Mouse (Mus musculus): ENCODE measurements at regions not wholly inside any gene's neighbourhood (a gene's known extent, or its start where the extent isn't known, plus 50 kb on each side); places are given as distances from the start of the nearest gene placed in this dataset.

DNA sequence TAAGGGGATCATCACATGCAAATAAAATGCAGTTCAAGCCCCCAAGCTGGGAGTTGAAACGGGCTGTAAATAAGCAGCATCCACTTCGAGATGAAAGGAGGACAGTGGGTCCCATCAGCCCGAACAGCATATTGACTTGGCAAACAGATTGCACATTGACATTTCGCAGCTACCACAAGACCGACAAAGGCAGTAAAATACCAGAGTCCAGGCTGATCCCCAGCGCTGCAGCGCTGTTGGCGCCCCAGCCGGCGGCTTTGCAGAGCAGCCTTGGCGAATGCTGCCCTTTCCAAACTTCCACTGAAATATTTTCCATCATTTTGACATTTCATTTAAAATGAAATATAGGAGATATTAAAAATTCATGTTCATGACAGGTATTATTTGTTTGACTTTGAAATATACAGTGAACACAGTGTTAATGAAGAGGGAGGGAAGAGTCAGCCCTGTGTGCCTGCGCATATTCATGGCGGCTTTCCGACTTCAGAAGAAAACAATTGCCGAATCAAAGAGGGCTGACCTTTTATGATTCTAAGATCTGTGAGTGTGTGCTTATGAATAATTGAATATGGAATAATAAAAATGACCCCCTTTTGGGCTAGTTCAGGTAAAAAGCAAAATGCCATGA, 98.4 kb downstream of the Sqor start:
- DNase-seq (ENCODE audit: low spot score in 2 of 2), result no peak

- DNase-seq (ENCODE audit: low spot score in 2 of 2), result no peak
Observed at GRCm38 (mm10) chr2:122863971-122864348, 98.9 kb downstream of the Sqor start.

DNA sequence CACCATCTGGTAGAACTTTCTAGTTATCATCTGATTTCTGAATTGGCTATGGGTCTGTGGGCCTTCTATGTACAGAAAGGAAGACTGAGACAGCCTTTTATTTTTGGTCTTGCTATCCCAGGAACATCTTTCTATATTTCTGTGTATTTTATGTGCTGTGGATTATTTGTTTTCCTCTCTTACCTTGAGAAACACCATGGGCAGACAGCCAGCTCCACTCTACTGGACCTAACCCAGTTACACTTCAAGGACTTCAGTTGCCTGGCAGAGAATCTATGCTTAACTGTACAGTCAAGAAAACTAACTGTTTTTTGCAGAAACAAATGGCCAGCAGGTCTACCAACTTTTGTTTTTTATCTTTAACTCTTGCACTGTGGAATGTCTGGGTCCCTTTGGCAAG, 122.1 kb downstream of the Sqor start:
- DNase-seq (ENCODE audit: low spot score in 2 of 2), result no peak

- no peak for DNase-seq (ENCODE audit: low spot score in 2 of 2)
Observed at GRCm38 (mm10) chr2:122887526-122887925, 122.5 kb downstream of the Sqor start.

GRCm38 (mm10) chr2:122905129-122906072, 140.4 kb downstream of the Sqor start:
- DNase-seq (ENCODE audit: low spot score in 2 of 2), result no peak

DNA sequence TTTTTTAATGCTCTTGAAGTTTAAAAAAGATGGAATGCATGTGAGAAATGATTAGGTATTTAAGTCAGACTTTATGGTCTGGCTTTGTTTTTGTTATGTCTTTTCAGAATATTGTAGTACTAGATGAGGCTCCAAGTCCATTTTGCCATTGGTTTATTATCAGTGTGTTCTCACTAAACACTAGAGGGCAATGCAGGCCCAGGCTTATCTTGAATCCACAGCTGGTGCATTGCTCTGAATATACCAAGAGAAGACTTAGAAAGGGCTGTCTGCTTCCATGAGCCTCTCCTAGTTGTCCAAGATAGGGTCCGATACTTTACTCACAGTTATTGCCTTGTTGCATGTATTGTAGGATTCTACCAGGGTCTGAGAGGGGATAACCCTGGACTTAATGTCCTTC, 151.7 kb downstream of the Sqor start:
- DNase-seq (ENCODE audit: low spot score in 2 of 2), result peak; percentile 26 to 50

GRCm38 (mm10) chr2:122937922-122938321, 172.9 kb downstream of the Sqor start:
- DNase-seq (ENCODE audit: low spot score in 2 of 2), result peak in 1 of 2 experiments; percentile 52

GRCm38 (mm10) chr2:122944841-122945240, 179.8 kb downstream of the Sqor start:
- DNase-seq (ENCODE audit: low spot score in 2 of 2), result no peak

GRCm38 (mm10) chr2:122945891-122946290, 180.9 kb downstream of the Sqor start:
- no peak for DNase-seq (ENCODE audit: low spot score in 2 of 2)

DNA sequence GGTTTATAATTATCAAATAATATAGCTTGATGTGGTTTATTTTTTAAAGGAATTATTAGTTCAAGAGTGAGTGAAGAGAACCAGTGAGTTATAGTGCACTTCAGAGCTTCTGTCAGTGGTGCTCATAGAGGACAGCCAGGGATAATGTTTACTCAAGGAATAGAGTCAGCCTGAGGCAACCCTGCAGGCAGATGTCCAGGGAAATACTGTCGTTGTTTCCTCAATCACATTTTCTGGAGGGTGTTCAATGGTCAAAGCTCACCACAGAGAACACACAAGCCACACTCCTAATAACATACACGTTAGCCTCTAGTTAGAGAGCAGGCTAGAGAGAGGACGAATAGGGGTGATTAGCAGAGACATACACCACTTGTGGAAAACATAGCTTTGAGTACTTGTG, 184.0 kb downstream of the Sqor start:
- DNase-seq (ENCODE audit: low spot score in 2 of 2), result no peak

- DNase-seq (ENCODE audit: low spot score in 2 of 2), result no peak
Observed at GRCm38 (mm10) chr2:122961701-122962100, 196.7 kb downstream of the Sqor start.

- peak; percentile 30 to 64 for DNase-seq (ENCODE audit: low spot score in 2 of 2)
Observed at GRCm38 (mm10) chr2:122968809-122969628, 204.0 kb downstream of the Sqor start.
